Mouse (Mus musculus): Measurements from ENCODE around the gene Fbln1. TPM values are rescaled to one million over a fixed set of nuclear protein-coding genes. Genes with fewer than 3 reads are reported as not detected.

Gene Fbln1
- total and polyA plus RNA-seq, 2 experiments = 0.83 to 1.4 TPM

GRCm38 (mm10) chr15:85244414-85245161 lies 38.8 kb downstream of the Fbln1 start:
- H3K27ac ChIP-seq (replicated peaks; ENCODE audit: insufficient read depth, low read depth, low read length) = no peak overlapping the region
- TF ChIP-seq CTCF (IDR thresholded peaks at IDR 0.05; ENCODE audit: low read depth, low read length) (no peak), POLR2A (IDR thresholded peaks at IDR 0.05; ENCODE audit: extremely low read depth, insufficient read depth, low read length) (no peak)
- H3K4me3 ChIP-seq (ENCODE audit: insufficient read depth, low read depth, low read length) = no peak overlapping the region
- H3K27me3 ChIP-seq (ENCODE audit: control insufficient read depth, insufficient read depth, low read length) = no peaks in the 10 kb centered on the region
- no peak overlapping the region for H3K9ac ChIP-seq (ENCODE audit: low read depth, low read length)
- WGBS = 81% methylated on average over 13 of the region's 13 CpGs
- no peaks in the 10 kb centered on the region for H3K79me2 ChIP-seq (ENCODE audit: control insufficient read depth, insufficient read depth, low read length)
- H3K36me3 ChIP-seq (ENCODE audit: control insufficient read depth, insufficient read depth, low read length) = no peaks in the 10 kb centered on the region
- H3K4me1 ChIP-seq (ENCODE audit: control insufficient read depth, insufficient read depth, low read length) = no peaks in the 10 kb centered on the region
- DNase-seq (ENCODE audit: extremely low read depth, low read depth, low spot score) = no peak

DNA sequence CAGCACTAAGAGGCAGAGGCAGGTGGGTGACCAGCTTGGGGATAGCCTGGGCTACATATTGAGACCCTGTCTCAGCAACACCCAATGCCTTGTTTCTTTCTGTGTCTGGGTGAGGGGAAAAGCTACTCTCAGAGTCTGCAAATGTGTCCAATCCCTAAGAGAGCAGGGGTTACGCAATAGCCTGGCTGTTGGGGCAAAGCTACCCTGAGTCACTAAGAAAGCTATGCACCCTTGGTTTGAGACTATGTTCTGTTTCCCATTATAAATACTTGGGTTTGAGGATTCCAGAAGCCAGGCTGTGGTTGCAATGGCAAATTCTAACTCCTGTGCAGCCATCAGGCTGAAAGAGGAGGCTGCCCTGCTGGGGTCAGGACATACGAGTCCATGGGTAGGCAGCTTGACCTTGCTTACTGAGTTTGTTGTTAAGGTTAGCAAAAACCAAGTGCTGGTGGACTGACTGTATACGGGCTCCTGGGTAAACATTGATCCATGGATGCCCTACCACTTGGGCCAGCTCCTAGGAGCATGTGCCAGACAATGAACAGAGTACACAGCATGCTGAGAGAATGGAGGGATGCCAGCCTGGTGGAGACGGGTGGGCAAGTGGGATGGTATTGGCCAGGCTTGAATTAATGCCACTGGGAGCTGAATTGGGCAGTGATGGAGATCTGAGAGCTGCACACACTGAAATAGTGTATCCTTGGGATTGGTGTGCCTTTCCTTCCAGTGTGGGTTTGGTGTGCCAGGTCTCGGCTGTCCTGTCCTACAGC lies 39.7 kb downstream of the Fbln1 start:
- no peaks in the 10 kb centered on the region for H3K79me2 ChIP-seq (ENCODE audit: control insufficient read depth, insufficient read depth, low read length)
- no peak overlapping the region for H3K9ac ChIP-seq (ENCODE audit: low read depth, low read length)
- H3K4me1 ChIP-seq (ENCODE audit: control insufficient read depth, insufficient read depth, low read length) = no peaks in the 10 kb centered on the region
- no peak overlapping the region for H3K27ac ChIP-seq (replicated peaks; ENCODE audit: insufficient read depth, low read depth, low read length)
- no peaks in the 10 kb centered on the region for H3K36me3 ChIP-seq (ENCODE audit: control insufficient read depth, insufficient read depth, low read length)
- H3K4me3 ChIP-seq (ENCODE audit: insufficient read depth, low read depth, low read length) = no peak overlapping the region
- H3K27me3 ChIP-seq (ENCODE audit: control insufficient read depth, insufficient read depth, low read length) = no peaks in the 10 kb centered on the region
- TF ChIP-seq POLR2A (IDR thresholded peaks at IDR 0.05; ENCODE audit: extremely low read depth, insufficient read depth, low read length) = no peak
- no peak for TF ChIP-seq CTCF (IDR thresholded peaks at IDR 0.05; ENCODE audit: low read depth, low read length)
- 76% methylated on average over 5 of the region's 5 CpGs for WGBS
- no peak for DNase-seq (ENCODE audit: extremely low read depth, low read depth, low spot score)

- Histone ChIP-seq H3K36me3 (ENCODE audit: control insufficient read depth, insufficient read depth, low read length) (no peaks in the 10 kb centered on the region), H3K9ac (ENCODE audit: low read depth, low read length) (no peak overlapping the region), H3K79me2 (ENCODE audit: control insufficient read depth, insufficient read depth, low read length) (no peaks in the 10 kb centered on the region), H3K27me3 (ENCODE audit: control insufficient read depth, insufficient read depth, low read length) (no peaks in the 10 kb centered on the region), H3K27ac (replicated peaks; ENCODE audit: insufficient read depth, low read depth, low read length) (no peak overlapping the region), H3K4me1 (ENCODE audit: control insufficient read depth, insufficient read depth, low read length) (no peaks in the 10 kb centered on the region), H3K4me3 (ENCODE audit: insufficient read depth, low read depth, low read length) (no peak overlapping the region)
- WGBS = 93% methylated on average over 5 of the region's 5 CpGs
- DNase-seq (ENCODE audit: extremely low read depth, low read depth, low spot score) = no peak
- TF ChIP-seq POLR2A (IDR thresholded peaks at IDR 0.05; ENCODE audit: extremely low read depth, insufficient read depth, low read length) (no peak), CTCF (IDR thresholded peaks at IDR 0.05; ENCODE audit: low read depth, low read length) (no peak)
These were observed 40.3 kb downstream of the Fbln1 start for GRCm38 (mm10) chr15:85246016-85246415.

DNA sequence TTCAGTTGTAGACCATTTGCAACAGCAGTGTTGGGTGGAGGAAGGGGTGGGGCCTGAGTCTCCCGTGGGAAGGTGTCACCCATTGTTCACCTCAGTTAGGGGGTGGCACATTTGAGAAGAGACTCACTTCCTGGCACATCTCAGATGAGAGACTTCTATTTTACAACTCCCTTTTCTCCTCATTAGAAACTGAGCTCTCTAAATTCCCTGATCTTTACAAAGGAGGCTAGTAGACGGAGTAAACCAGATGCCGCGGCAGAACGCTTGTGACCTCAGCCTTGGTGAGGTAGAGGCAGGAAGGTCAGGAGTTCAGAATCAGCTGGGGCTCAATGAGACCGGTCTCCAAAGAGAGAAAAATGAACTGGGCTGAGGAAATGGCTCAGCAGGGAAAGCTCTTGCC lies 41.2 kb downstream of the Fbln1 start:
- Histone ChIP-seq H3K9ac (ENCODE audit: low read depth, low read length) (no peak overlapping the region), H3K79me2 (ENCODE audit: control insufficient read depth, insufficient read depth, low read length) (no peaks in the 10 kb centered on the region), H3K27ac (replicated peaks; ENCODE audit: insufficient read depth, low read depth, low read length) (no peak overlapping the region), H3K4me3 (ENCODE audit: insufficient read depth, low read depth, low read length) (no peak overlapping the region), H3K27me3 (ENCODE audit: control insufficient read depth, insufficient read depth, low read length) (no peaks in the 10 kb centered on the region), H3K36me3 (ENCODE audit: control insufficient read depth, insufficient read depth, low read length) (no peaks in the 10 kb centered on the region), H3K4me1 (ENCODE audit: control insufficient read depth, insufficient read depth, low read length) (no peaks in the 10 kb centered on the region)
- TF ChIP-seq POLR2A (IDR thresholded peaks at IDR 0.05; ENCODE audit: extremely low read depth, insufficient read depth, low read length) = no peak
- TF ChIP-seq CTCF (IDR thresholded peaks at IDR 0.05; ENCODE audit: low read depth, low read length) = no peak
- 63% methylated on average over 6 of the region's 6 CpGs for WGBS
- DNase-seq (ENCODE audit: extremely low read depth, low read depth, low spot score) = no peak

DNA sequence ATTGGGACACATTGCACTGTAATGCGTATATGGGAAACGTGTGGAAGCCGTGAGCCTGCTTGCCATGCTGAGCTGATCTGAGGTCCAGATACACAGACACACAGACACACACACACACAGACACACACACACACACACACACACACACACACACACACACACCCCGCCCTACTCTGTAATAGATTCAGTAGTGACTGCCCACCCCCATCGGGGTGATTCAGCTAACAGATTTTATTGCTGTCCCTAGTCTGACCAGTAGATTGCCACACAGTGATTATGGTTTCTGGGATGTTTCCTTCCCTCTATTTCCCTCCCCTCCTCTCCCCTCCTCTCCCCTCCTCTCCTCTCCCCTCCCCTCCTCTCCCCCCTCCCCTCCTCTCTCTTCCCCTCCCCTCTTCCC lies 42.6 kb downstream of the Fbln1 start:
- Histone ChIP-seq H3K27me3 (ENCODE audit: control insufficient read depth, insufficient read depth, low read length) (no peaks in the 10 kb centered on the region), H3K9ac (ENCODE audit: low read depth, low read length) (no peak overlapping the region), H3K4me3 (ENCODE audit: insufficient read depth, low read depth, low read length) (no peak overlapping the region), H3K36me3 (ENCODE audit: control insufficient read depth, insufficient read depth, low read length) (no peaks in the 10 kb centered on the region), H3K4me1 (ENCODE audit: control insufficient read depth, insufficient read depth, low read length) (no peaks in the 10 kb centered on the region), H3K27ac (replicated peaks; ENCODE audit: insufficient read depth, low read depth, low read length) (no peak overlapping the region), H3K79me2 (ENCODE audit: control insufficient read depth, insufficient read depth, low read length) (no peaks in the 10 kb centered on the region)
- DNase-seq (ENCODE audit: extremely low read depth, low read depth, low spot score) = no peak
- TF ChIP-seq CTCF (IDR thresholded peaks at IDR 0.05; ENCODE audit: low read depth, low read length) (no peak), POLR2A (IDR thresholded peaks at IDR 0.05; ENCODE audit: extremely low read depth, insufficient read depth, low read length) (no peak)
- 94% methylated on average over 5 of the region's 5 CpGs for WGBS

DNA sequence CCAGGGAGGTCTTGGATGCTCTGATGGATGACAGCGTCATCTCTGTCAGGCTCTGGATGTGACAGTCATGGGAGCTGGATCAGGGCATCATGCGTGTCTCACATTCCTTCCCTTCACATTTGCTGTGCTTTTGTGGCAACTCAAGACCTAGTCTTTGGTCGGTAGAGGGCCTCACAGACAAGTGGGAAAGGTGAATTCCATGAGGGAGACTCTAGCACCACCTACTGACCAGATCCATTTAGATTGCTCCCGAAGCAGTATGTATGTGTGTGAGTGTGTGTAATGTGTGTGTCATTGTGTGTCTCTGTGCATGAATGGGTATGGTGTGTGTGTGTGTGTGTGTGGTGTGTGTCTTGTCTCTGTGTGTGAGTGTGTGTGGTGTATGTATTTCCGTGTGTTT lies 43.5 kb downstream of the Fbln1 start:
- peak; percentile 79 for DNase-seq (ENCODE audit: extremely low read depth, low read depth, low spot score)
- WGBS = 47% methylated on average over 5 of the region's 5 CpGs
- no peak for TF ChIP-seq POLR2A (IDR thresholded peaks at IDR 0.05; ENCODE audit: extremely low read depth, insufficient read depth, low read length)
- TF ChIP-seq CTCF (IDR thresholded peaks at IDR 0.05; ENCODE audit: low read depth, low read length) = peak; percentile 70

More for the DNA sequence above, 43.5 kb downstream of the Fbln1 start:
- no peak overlapping the region for H3K27ac ChIP-seq (replicated peaks; ENCODE audit: insufficient read depth, low read depth, low read length)
- H3K4me1 ChIP-seq (ENCODE audit: control insufficient read depth, insufficient read depth, low read length) = no peaks in the 10 kb centered on the region
- H3K9ac ChIP-seq (ENCODE audit: low read depth, low read length) = no peak overlapping the region
- H3K79me2 ChIP-seq (ENCODE audit: control insufficient read depth, insufficient read depth, low read length) = no peaks in the 10 kb centered on the region
- H3K27me3 ChIP-seq (ENCODE audit: control insufficient read depth, insufficient read depth, low read length) = no peaks in the 10 kb centered on the region
- no peaks in the 10 kb centered on the region for H3K36me3 ChIP-seq (ENCODE audit: control insufficient read depth, insufficient read depth, low read length)
- no peak overlapping the region for H3K4me3 ChIP-seq (ENCODE audit: insufficient read depth, low read depth, low read length)
